Mouse (Mus musculus): ENCODE data around the gene Hivep3.
A peak's percentile ranks its signal among the peaks of the same experiment; 100 is the strongest.

Hivep3 gene

GRCm38 (mm10) chr4:119903806-119904205 is 170.2 kb downstream of the Hivep3 start:
- DNase-seq (ENCODE audit: low read depth, low spot score), result no peak

GRCm38 (mm10) chr4:119904296-119904695 is 170.7 kb downstream of the Hivep3 start:
- no peak for DNase-seq (ENCODE audit: low read depth, low spot score)

DNA sequence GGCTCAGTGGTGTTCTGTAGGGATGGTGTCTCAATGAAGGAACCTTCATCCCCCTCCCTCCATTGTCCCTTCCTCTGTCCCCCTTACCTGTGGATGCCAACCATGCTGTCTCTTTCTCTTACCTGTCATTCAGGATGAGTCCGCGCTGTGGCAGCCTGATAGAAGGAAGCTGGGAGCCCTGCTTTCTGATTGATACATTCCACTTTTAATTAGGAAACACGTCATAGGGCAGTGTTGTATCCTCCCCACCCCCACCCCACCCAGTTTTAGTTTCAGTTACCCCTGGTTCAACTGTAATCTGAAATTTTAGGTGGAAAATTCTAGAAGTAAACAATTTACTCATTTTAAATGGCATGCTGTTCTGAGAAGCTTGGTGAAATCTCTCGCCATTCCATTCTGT is 173.5 kb downstream of the Hivep3 start:
- no peak for DNase-seq (ENCODE audit: low read depth, low spot score)

- no peak for DNase-seq (ENCODE audit: low read depth, low spot score)
Measured at GRCm38 (mm10) chr4:119911071-119911904, 177.7 kb downstream of the Hivep3 start.

- DNase-seq (ENCODE audit: low read depth, low spot score), result no peak
Measured at GRCm38 (mm10) chr4:119912216-119912615, 178.6 kb downstream of the Hivep3 start.

GRCm38 (mm10) chr4:119914194-119914593 is 180.6 kb downstream of the Hivep3 start:
- DNase-seq (ENCODE audit: low read depth, low spot score), result no peak

DNA sequence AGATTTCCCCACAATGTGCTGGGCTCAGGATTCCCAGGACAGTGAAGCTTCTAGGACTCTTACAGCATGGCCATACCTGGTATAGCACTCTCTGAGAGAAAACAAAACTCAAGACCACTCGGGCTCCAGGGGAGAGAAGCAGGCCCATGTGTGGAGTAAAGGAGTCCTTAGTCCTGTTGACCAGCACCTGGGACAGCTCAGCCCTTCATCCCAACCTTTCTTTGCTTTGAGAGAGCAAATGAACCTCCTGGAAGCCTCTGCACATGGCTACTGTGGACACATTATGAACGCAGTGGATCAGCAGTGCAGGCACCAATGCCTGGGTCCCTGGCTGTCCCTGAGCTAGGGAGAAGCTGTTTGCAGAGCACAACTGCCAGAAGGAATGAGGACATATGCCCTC is 181.5 kb downstream of the Hivep3 start:
- no peak for DNase-seq (ENCODE audit: low read depth, low spot score)

DNA sequence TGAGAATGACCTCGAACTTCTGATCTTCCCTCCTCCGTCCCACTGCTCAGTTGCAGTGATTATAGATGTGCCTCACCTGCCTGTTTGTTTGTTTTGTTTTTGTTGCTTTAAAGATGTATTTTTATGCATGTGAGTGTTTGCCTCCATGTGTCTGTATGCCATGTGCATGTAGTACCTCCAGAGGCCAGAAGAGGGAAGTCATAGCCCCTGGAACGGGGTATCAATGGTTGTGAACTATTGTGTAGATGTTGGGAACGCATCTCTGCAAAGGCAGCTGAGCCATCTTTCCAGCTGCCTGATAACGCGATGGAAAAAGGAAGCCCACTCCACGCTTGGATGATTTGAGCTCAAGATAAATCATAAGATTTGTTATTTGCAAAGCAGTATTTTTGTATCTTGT is 183.9 kb downstream of the Hivep3 start:
- DNase-seq (ENCODE audit: low read depth, low spot score), result no peak

GRCm38 (mm10) chr4:119919349-119919748 is 185.8 kb downstream of the Hivep3 start:
- no peak for DNase-seq (ENCODE audit: low read depth, low spot score)

DNA sequence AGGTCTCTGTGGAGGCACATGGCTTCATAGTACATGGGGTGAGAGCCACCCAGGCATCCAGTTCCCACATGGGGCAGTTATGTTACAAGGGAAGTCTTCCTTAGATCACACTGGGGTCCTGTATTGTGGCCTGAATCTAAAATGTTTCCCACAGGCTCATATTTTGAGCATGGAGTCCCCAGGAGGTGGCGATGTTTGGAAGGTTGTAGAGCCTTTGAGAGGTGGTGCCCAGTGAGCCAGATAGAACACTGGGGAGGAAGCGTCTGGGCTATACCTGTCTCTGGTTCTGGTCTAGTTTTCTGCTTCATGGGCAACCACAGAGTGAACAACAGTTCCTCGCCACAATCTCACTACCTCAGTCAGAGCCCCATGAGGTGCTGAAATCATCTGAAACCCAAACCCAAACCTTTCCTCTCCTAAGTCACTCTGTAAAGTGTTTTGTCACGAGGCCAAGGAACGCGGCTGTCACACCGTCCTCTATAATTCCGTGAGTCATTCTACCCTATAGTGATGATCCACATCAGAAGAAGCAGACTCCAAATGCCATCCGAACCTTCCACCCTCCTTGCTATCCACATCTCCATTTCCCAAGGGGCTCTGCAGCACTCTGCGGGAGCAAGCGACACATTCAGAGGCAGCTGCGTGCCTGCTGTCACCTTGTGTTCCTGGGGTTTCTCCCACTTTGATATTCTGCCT is 187.6 kb downstream of the Hivep3 start:
- DNase-seq (ENCODE audit: low read depth, low spot score), result no peak

- peak; percentile 46 for DNase-seq (ENCODE audit: low read depth, low spot score)
Measured at GRCm38 (mm10) chr4:119921723-119922266, 188.2 kb downstream of the Hivep3 start.

DNA sequence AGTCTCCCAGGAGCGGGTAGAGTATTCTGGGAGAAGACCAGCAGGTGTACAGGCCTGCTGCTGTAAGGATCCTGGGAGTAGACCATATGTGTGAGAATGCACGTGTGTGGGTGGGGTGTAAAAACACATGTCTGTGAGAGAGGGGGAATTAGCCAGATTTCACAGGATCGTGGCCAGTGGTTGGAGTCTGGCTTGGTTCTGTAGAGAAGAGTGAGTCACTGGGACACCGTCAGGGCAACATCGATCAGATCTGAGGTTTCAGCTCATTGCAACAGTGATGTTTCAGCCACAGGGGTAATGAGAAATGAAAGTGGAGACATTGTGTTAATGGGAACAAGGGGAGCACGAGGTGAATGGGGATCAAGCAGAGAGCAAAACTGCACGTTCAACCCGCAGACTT is 189.4 kb downstream of the Hivep3 start:
- DNase-seq (ENCODE audit: low read depth, low spot score), result no peak

DNA sequence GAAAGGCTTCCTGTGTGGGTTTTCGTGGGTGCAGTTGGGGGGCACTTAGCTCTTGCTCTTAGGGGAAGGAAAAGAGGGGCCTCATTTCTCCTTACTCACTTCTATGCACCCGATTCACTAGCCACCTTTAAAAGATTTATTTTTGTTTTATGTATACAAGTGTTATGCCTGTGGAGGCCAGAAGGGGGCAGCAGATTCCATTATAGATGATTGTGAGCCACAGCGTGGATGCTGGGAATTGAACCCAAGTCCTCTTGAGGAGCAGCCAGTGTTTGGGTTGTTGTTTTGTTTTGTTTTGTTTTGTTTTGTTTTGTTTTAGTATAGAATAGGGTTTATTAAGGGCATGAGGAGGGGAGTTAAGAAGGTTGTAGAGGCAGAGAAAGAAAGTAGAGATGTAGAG is 189.8 kb downstream of the Hivep3 start:
- DNase-seq (ENCODE audit: low read depth, low spot score), result no peak

DNA sequence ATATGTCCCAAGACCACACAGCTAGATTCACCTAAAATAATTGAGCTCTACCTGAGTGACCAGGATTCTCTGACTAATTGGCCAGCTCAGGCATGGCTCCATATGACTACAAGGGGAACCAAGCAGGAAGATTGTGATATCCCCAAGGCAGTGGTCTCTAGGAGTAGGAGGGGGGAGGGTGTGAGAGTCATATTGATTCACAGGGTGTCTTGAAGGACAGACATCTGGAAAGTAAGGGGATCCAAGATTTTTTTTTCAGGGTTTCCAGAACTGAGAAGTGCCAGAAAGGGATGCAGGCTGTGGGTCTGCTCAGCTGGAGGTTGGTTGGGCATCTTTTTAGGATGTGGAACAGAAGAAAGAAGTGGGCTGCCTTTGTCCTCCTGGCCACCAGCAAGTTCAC is 191.5 kb downstream of the Hivep3 start:
- DNase-seq (ENCODE audit: low read depth, low spot score), result no peak

- DNase-seq (ENCODE audit: low read depth, low spot score), result no peak
Measured at GRCm38 (mm10) chr4:119931923-119932322, 198.3 kb downstream of the Hivep3 start.

GRCm38 (mm10) chr4:119932549-119933257 is 199.1 kb downstream of the Hivep3 start:
- DNase-seq (ENCODE audit: low read depth, low spot score), result peak; percentile 61

DNA sequence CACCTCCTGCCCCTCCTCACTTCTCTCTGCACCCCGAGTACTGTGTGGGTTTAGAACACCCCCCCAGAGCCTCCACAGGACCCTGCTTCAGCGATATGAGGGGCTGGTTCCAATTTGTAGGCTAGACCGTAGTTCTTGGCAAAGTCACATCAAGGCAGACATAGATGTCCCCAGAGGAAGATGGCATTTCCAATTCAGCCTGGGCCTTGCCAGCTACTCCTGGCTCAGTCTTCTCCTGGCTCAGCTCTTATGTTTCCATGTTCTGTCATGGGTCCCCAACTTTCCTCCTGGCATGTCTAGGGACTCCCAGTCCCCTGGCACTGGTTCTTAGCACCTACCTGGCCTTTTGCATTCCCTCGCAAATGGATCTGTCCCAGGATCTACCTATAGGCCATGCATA is 201.3 kb downstream of the Hivep3 start:
- DNase-seq (ENCODE audit: low read depth, low spot score), result no peak

DNA sequence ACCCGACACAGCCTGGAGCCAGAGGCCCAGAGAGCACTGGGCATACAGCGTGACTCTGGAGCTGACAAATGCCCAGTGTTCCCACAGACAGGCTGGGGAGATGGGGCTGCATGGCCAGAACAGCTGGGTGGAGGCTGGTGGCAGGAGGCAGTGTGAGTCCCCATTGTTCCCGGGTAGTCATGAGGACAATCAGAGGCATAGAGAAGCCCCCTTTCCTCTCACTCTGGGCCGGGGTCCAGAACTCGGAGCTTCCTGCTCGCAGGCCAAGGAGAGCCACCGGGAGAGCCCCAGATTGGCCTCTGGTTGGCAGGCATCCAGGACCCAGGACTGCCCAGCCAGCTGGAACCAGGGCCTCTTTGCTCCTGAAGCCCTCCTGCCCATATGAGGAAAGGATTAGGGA is 204.3 kb downstream of the Hivep3 start:
- no peak for DNase-seq (ENCODE audit: low read depth, low spot score)

DNA sequence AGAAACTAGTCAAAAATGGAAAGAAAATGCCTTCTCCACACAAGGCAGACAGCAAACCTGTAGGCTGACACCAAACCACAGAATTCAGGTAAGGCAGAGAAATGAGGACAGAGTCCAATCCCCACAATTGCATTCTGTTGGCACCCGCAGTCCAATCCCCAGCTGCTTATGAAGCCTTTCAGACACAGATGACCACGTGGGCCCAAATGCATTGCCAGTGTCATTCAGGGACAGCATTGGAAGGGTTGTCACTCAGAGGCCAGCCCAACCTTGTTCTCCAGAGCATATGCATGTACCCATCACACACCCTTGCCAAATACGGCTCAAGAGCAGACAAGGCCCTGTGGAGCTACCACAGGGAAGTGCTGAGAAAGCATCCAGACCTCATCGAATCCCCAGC is 204.9 kb downstream of the Hivep3 start:
- no peak for DNase-seq (ENCODE audit: low read depth, low spot score)

- DNase-seq (ENCODE audit: low read depth, low spot score), result no peak
Measured at GRCm38 (mm10) chr4:119939786-119940185, 206.2 kb downstream of the Hivep3 start.

DNA sequence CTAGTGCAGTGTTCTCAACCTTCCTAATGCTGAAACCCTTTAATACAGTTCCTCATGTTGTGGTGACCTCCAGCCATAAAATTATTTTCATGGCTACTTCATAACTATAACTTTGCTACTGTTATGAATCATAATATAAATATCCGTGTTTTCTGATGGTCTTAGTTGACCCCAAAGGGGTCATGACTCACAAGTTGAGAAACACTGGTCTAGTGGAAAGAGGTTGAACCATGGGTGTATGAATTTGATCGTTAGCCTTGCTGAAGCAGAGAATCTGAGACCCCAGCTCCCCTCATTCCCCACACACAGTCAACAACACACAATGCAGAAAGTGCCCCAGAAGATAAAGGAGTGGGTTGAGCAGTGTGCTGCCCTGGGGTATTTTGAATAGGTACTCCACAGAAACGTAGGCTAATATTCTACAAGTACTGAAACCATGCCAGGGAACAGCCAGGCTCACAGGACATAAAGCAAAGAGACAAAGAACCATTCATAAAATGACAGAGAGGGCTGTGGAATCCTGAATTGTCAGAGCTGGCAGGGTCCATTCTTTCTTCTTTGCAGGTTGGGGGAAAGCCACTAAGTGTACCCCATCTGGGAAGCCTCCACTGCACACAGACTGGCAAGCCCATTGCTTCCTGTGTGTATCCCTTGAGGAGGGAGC is 212.8 kb downstream of the Hivep3 start:
- no peak for DNase-seq (ENCODE audit: low read depth, low spot score)
